Mouse (Mus musculus): ENCODE measurements at regions not wholly inside any gene's neighbourhood (a gene's known extent, or its start where the extent isn't known, plus 50 kb on each side); places are given as distances from the start of the nearest gene placed in this dataset.

GRCm38 (mm10) chr6:43876711-43877110 lies 210.6 kb upstream of the Tpk1 start:
- TF ChIP-seq CTCF (IDR thresholded peaks at IDR 0.05; ENCODE audit: low read depth) (no peak), EP300 (optimal IDR thresholded peaks at IDR 0.05) (no peak)

All from stomach, postnatal 0 days (tissue).